Mouse (Mus musculus): ENCODE data around the gene Gm8126.
"Not testable (repeated sequence)": the region's sequence is repeated elsewhere in the genome, so short reads cannot be mapped to it uniquely, and the experiment has no call there.

Gene Gm8126

DNA sequence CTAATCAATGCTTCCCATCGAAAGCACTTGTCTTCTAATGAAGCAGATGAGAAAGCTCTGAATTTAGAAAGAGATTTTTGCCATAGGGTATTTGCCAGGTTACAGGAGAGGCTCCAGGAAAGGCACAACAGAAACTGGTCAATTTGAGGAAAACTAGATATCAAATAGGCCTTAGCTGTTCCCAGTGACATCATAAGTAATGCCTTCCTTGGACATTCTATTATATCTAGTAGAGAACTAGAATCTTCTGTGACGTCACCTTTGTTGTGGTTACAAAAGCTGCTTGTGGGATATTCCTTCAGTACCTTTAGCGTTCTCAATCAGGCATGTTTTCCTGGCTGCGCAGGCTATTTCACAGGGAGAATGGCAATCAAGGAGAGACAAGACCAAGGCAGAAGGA, at the start of gene Gm8126:
Gm8126 (plus strand) TSS at position 301 of the 400 bp plus-strand sequence.
- not testable (repeated sequence) for DNase-seq (ENCODE audit: low read depth, low spot score)

GRCm38 (mm10) chr14:43235204-43235603, 23.2 kb upstream of the Gm8126 start, which contains the start of gene Gm8122:
Gene Gm8122 (minus strand): TSS chr14:43235304.
- not testable (repeated sequence) for DNase-seq (ENCODE audit: low read depth, low spot score)

- not testable (repeated sequence) for DNase-seq (ENCODE audit: low read depth, low spot score)
Measured at GRCm38 (mm10) chr14:43237769-43238168, 20.7 kb upstream of the Gm8126 start.

GRCm38 (mm10) chr14:43249611-43250170, 8.8 kb upstream of the Gm8126 start:
- not testable (repeated sequence) for DNase-seq (ENCODE audit: low read depth, low spot score)

GRCm38 (mm10) chr14:43250549-43251253, 7.7 kb upstream of the Gm8126 start:
- not testable (repeated sequence) for DNase-seq (ENCODE audit: low read depth, low spot score)

- not testable (repeated sequence) for DNase-seq (ENCODE audit: low read depth, low spot score)
Measured at GRCm38 (mm10) chr14:43256511-43256910, 1.9 kb upstream of the Gm8126 start.

- not testable (repeated sequence) for DNase-seq (ENCODE audit: low read depth, low spot score)
Measured at GRCm38 (mm10) chr14:43263421-43263820, 5.0 kb downstream of the Gm8126 start.

DNA sequence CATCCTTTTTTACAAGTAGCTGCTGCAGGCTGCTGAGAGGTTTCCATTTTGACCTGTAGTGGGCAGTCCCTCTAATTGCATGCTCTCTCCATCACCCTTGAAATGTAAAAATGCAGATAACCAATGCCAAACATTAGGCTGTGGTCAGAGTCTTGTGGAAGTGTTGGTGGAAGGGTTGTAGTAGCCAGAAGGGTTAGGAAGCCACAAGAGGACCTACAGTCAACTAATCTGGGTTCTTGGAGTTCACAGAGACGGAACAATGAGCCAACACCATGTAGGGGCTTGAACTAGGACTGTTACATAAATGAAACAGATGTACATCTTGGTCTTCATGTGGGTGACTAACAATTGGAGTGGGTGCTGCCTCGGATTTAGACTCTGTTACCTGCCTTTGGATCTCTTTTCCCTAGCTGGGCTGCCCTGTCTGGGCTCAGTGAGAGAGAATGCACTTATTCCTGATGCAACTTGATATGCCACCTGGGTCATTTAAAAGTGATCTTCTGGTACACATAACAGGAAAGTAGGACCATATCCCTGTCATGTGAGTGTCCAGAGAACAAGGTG, 10.2 kb downstream of the Gm8126 start:
- DNase-seq (ENCODE audit: low read depth, low spot score): not testable (repeated sequence)

DNA sequence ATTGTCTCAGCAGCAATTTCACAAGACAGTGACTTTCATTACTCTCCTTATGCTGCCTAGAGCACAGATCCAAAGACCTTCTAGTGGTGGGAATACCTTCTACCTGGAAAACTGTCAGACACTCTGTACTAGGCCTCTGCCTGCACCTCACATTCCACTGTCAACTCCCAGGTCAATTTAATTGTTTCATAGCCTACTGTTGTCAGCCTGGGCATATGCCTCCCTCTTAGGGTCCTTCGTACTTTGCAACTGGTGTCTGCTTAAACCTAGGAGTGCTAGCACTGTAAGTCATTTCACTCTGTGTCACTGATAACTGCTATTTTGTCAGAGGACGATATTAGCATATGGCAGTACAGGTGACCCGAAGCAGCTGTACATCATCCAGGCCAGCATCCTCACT, 10.8 kb downstream of the Gm8126 start:
- not testable (repeated sequence) for DNase-seq (ENCODE audit: low read depth, low spot score)

- DNase-seq (ENCODE audit: low read depth, low spot score): not testable (repeated sequence)
Measured at GRCm38 (mm10) chr14:43273161-43273560, 14.7 kb downstream of the Gm8126 start.

DNA sequence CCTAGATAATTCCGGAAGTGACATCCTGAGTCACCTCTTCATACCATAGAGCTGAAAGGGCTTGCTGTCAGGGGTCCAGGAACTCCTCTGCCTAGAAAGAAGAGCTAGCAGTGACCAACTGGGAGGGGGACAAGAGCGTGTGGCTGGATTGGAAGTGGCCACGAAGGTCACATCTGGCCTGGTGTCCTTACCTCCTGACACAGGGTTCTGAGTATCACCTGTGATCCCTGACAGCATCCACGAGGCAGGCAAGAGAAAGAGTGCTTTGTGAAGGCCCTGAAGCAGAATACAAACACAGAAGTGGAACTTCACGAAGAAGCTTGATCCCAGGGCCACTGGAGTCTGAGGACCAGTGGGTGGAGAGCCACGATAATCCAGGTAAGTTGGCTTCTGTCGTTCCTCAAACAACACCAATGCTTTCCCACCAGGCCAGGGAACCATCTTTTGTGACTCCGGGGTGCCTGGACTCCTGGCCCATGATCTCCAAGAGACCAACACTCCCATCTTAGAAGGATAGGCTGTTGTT, 16.6 kb downstream of the Gm8126 start, which contains the start of gene Gm9732:
Gm9732 (plus strand) TSS at position 51 of the 526 bp plus-strand sequence.
- DNase-seq (ENCODE audit: low read depth, low spot score): not testable (repeated sequence)

GRCm38 (mm10) chr14:43275752-43276151, 17.3 kb downstream of the Gm8126 start:
- DNase-seq (ENCODE audit: low read depth, low spot score): not testable (repeated sequence)

DNA sequence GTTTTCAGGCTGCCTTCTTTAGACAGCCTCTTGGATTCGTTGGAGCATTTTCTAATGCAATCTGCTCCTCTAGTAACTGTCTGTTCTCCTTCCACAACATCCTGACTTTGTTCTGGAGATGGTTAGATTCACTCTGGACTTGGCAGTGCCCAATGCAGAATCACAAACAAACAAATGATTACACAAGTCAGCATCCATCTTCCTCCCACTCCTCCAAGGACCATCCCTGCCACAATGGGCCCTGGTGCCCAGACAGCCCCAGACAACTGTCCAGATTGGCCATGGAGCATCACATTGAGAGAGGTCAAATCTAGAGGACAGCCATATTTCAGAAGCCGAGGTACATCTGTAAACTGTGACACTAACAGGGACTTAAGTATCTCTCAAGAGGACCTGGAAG, 19.0 kb downstream of the Gm8126 start:
- DNase-seq (ENCODE audit: low read depth, low spot score): not testable (repeated sequence)

- DNase-seq (ENCODE audit: low read depth, low spot score): not testable (repeated sequence)
Measured at GRCm38 (mm10) chr14:43278146-43278545, 19.7 kb downstream of the Gm8126 start.

- not testable (repeated sequence) for DNase-seq (ENCODE audit: low read depth, low spot score)
Measured at GRCm38 (mm10) chr14:43278681-43279080, 20.2 kb downstream of the Gm8126 start.

- not testable (repeated sequence) for DNase-seq (ENCODE audit: low read depth, low spot score)
Measured at GRCm38 (mm10) chr14:43293503-43293902, 35.1 kb downstream of the Gm8126 start, which contains the start of gene Gm8127. Gene Gm8127 (minus strand): TSS chr14:43293832.

Data from WW6 (cell line).